Mouse (Mus musculus) cerebellum, adult 2 months (tissue): ENCODE measurements around the gene Scfd2.

Experiments used
- CTCF ChIP-seq: fragments of 200-500 bp; IDR thresholded peaks from 2 replicates; pipeline ENCODE4 v1.5.1; 2011; ENCODE audit warnings: low read depth, mild to moderate bottlenecking, control low read depth, low read length, moderate library complexity, borderline replicate concordance; ENCODE audit not compliant: insufficient read depth
- POLR2A ChIP-seq: fragments of 200-500 bp; IDR thresholded peaks from 2 replicates; pipeline ENCODE4 v1.6.1; 2011; ENCODE audit warnings: low read length, control low read depth, borderline replicate concordance; ENCODE audit not compliant: insufficient read depth

DNA sequence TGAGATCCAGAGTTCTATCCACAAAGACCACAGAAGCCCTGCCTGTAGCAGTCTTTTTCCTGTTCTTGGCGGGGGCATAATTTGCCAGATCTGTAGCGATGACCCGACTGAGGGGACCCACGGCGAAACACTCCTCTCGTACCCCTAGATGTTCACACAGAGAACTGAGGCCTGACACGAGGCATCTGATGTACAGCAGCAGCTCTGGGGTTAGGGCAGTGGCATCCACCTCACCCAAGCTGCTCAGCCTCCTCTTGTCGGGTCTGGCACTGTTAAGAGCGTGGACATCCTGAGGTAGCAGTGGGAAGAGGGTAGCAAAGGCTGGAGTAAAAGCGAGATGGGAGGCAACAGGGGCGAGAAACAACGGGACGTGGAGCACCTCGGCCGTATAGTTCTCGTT, 774 bp downstream of the Scfd2 start:
- TF ChIP-seq CTCF (no peak), POLR2A (no peak)
